Mouse (Mus musculus) CH12.LX (cell line): ENCODE results near the gene Col23a1. TPM values are rescaled to one million over a fixed set of nuclear protein-coding genes. Genes with fewer than 3 reads are reported as not detected.
A peak's percentile ranks its signal among the peaks of the same experiment; 100 is the strongest.

Experiments
- DNase-seq: peaks from one replicate; pipeline ENCODE4 v3.0.0-alpha.2; 2013; ENCODE audit errors: extremely low read depth
- H3K27ac ChIP-seq: 2 replicates; pipeline ENCODE4 v1.5.1; 2012; ENCODE audit warnings: low read depth, mild to moderate bottlenecking, control low read depth, moderate library complexity; ENCODE audit not compliant: insufficient read depth
- H3K27me3 ChIP-seq: replicated peaks from 2 replicates; pipeline ENCODE3; 2012; ENCODE audit warnings: inconsistent platforms
- H3K36me3 ChIP-seq, 2 experiments: replicated peaks in 1 of 2; 2 replicates each; pipeline versions ENCODE3 to v1.6.1; 2012; ENCODE audit warnings: inconsistent platforms in 1 of 2, low read length in 1 of 2, mild to moderate bottlenecking in 1 of 2, mixed read lengths in 1 of 2, moderate library complexity in 1 of 2; ENCODE audit not compliant: control insufficient read depth in 1 of 2, insufficient read depth in 1 of 2
- H3K4me1 ChIP-seq, 2 experiments: 2 replicates each; pipeline ENCODE4 v1.6.1; 2012; ENCODE audit warnings: inconsistent platforms in 1 of 2, moderate library complexity in 1 of 2; ENCODE audit not compliant: insufficient read depth in 2 of 2, control insufficient read depth in 1 of 2
- H3K4me2 ChIP-seq: 2 replicates; pipeline ENCODE4 v1.6.1; 2012; ENCODE audit warnings: low read depth, mild to moderate bottlenecking, control low read depth; ENCODE audit not compliant: poor library complexity, insufficient read depth, severe bottlenecking
- H3K4me3 ChIP-seq, 3 experiments: fragments of 150-350 bp in 1 of 3; sonication (generic) in 1 of 3; replicated peaks in 1 of 3; 2 replicates each; pipeline versions ENCODE3 to v1.5.1; 2011 to 2012; ENCODE audit warnings: low read depth in 2 of 3, low read length in 2 of 3, mild to moderate bottlenecking in 2 of 3, moderate library complexity in 2 of 3, control low read depth in 1 of 3, improper control_type of control experiment in 1 of 3, inconsistent platforms in 1 of 3, mixed read lengths in 1 of 3; ENCODE audit not compliant: poor library complexity in 1 of 3
- H3K79me2 ChIP-seq: replicated peaks from 2 replicates; pipeline ENCODE4 v1.6.1; 2012; ENCODE audit warnings: mild to moderate bottlenecking, moderate library complexity; ENCODE audit not compliant: control insufficient read depth, poor library complexity, insufficient read depth, severe bottlenecking; ENCODE audit errors: extremely low read depth
- H3K9ac ChIP-seq: 2 replicates; pipeline ENCODE4 v1.6.1; 2012; ENCODE audit warnings: low read depth, mild to moderate bottlenecking, control low read depth, moderate library complexity; ENCODE audit not compliant: insufficient read depth
- H3K9me3 ChIP-seq: replicated peaks from 2 replicates; pipeline ENCODE3; 2012; ENCODE audit warnings: low read length, inconsistent platforms, mixed read lengths
- CHD1 ChIP-seq: IDR thresholded peaks from 2 replicates; pipeline ENCODE4 v1.6.1; 2012; ENCODE audit warnings: low read depth, low read length, improper control_type of control experiment, inconsistent platforms
- CHD2 ChIP-seq: IDR thresholded peaks from 2 replicates; pipeline ENCODE4 v1.6.1; 2011; ENCODE audit warnings: low read length, improper control_type of control experiment
- CTCF ChIP-seq, 2 experiments: IDR thresholded peaks in 1 of 2; conservative IDR thresholded peaks in 1 of 2; 2 replicates each; pipeline ENCODE4 v1.5.1; 2011 to 2012; ENCODE audit warnings: low read depth in 2 of 2, low read length in 2 of 2, improper control_type of control experiment in 1 of 2, inconsistent platforms in 1 of 2, mild to moderate bottlenecking in 1 of 2, moderate library complexity in 1 of 2
- E2F4 ChIP-seq: IDR thresholded peaks from 2 replicates; pipeline ENCODE4 v1.6.1; 2011; ENCODE audit warnings: low read depth, low read length, improper control_type of control experiment; ENCODE audit not compliant: insufficient replicate concordance
- ELF1 ChIP-seq: IDR thresholded peaks from 2 replicates; pipeline ENCODE4 v1.6.1; 2014; ENCODE audit warnings: low read depth, mild to moderate bottlenecking, inconsistent platforms, low read length, improper control_type of control experiment
- ETS1 ChIP-seq: conservative IDR thresholded peaks from 2 replicates; pipeline ENCODE4 v1.6.1; 2012; ENCODE audit warnings: low read depth, mild to moderate bottlenecking, inconsistent platforms, low read length, improper control_type of control experiment, moderate library complexity
- GABPA ChIP-seq: IDR thresholded peaks from 2 replicates; pipeline ENCODE4 v1.6.1; 2012; ENCODE audit warnings: low read depth, low read length, improper control_type of control experiment, inconsistent platforms; ENCODE audit not compliant: insufficient replicate concordance
- HCFC1 ChIP-seq: IDR thresholded peaks from 2 replicates; pipeline ENCODE4 v1.6.1; 2012; ENCODE audit warnings: low read depth, mild to moderate bottlenecking, inconsistent platforms, low read length, improper control_type of control experiment
- IRF4 ChIP-seq: IDR thresholded peaks from 2 replicates; pipeline ENCODE4 v1.6.1; 2014; ENCODE audit warnings: low read depth, mild to moderate bottlenecking, inconsistent platforms, low read length, improper control_type of control experiment
- JUN ChIP-seq: IDR thresholded peaks from 2 replicates; pipeline ENCODE4 v1.6.1; 2011; ENCODE audit warnings: low read depth, mild to moderate bottlenecking, low read length, improper control_type of control experiment, moderate library complexity; ENCODE audit not compliant: insufficient read depth
- JUND ChIP-seq: conservative IDR thresholded peaks from 2 replicates; pipeline ENCODE4 v1.6.1; 2011; ENCODE audit warnings: low read depth, low read length, improper control_type of control experiment
- MAFK ChIP-seq: IDR thresholded peaks from 2 replicates; pipeline ENCODE4 v1.6.1; 2011; ENCODE audit warnings: low read length, improper control_type of control experiment; ENCODE audit not compliant: insufficient replicate concordance
- MAX ChIP-seq: IDR thresholded peaks from 2 replicates; pipeline ENCODE4 v1.6.1; 2011; ENCODE audit warnings: low read length, improper control_type of control experiment
- MEF2A ChIP-seq: IDR thresholded peaks from 2 replicates; pipeline ENCODE4 v1.6.1; 2014; ENCODE audit warnings: low read depth, mild to moderate bottlenecking, inconsistent platforms, low read length, improper control_type of control experiment, borderline replicate concordance
- MYC ChIP-seq: IDR thresholded peaks from 2 replicates; pipeline ENCODE4 v1.6.1; 2011; ENCODE audit warnings: low read depth, mild to moderate bottlenecking, improper control_type of control experiment, low read length
- NELFE ChIP-seq: IDR thresholded peaks from 2 replicates; pipeline ENCODE4 v1.6.1; 2011; ENCODE audit warnings: low read depth, low read length, improper control_type of control experiment
- POLR2A ChIP-seq: IDR thresholded peaks from 2 replicates; pipeline ENCODE4 v1.6.1; 2011; ENCODE audit warnings: low read depth, mild to moderate bottlenecking, improper control_type of control experiment, low read length
- POLR2AphosphoS2 ChIP-seq: IDR thresholded peaks from 2 replicates; pipeline ENCODE4 v1.6.1; 2011; ENCODE audit warnings: low read depth, low read length, improper control_type of control experiment
- RAD21 ChIP-seq: IDR thresholded peaks from 2 replicates; pipeline ENCODE4 v1.6.1; 2011; ENCODE audit warnings: low read depth, mild to moderate bottlenecking, low read length, improper control_type of control experiment, moderate library complexity
- RCOR1 ChIP-seq: conservative IDR thresholded peaks from 2 replicates; pipeline ENCODE4 v1.6.1; 2012; ENCODE audit warnings: low read depth, mild to moderate bottlenecking, inconsistent platforms, low read length, improper control_type of control experiment
- SMC3 ChIP-seq: IDR thresholded peaks from 2 replicates; pipeline ENCODE4 v1.6.1; 2011; ENCODE audit warnings: low read depth, low read length, improper control_type of control experiment
- TBP ChIP-seq: conservative IDR thresholded peaks from 2 replicates; pipeline ENCODE4 v1.6.1; 2011; ENCODE audit warnings: low read depth, low read length, improper control_type of control experiment
- TCF12 ChIP-seq: IDR thresholded peaks from 2 replicates; pipeline ENCODE4 v1.6.1; 2014; ENCODE audit warnings: low read depth, mild to moderate bottlenecking, inconsistent platforms, low read length, improper control_type of control experiment
- USF1 ChIP-seq: IDR thresholded peaks from 2 replicates; pipeline ENCODE4 v1.6.1; 2014; ENCODE audit warnings: low read depth, mild to moderate bottlenecking, inconsistent platforms, low read length, improper control_type of control experiment
- USF2 ChIP-seq: conservative IDR thresholded peaks from 2 replicates; pipeline ENCODE4 v1.6.1; 2011; ENCODE audit warnings: low read depth, low read length, improper control_type of control experiment
- ZC3H11A ChIP-seq: IDR thresholded peaks from 2 replicates; pipeline ENCODE4 v1.6.1; 2012; ENCODE audit warnings: low read depth, mild to moderate bottlenecking, inconsistent platforms, low read length, improper control_type of control experiment
- dilution Hi-C: fragments of 300-500 bp; cut with MboI; formaldehyde crosslinking; loops from 2 replicates; pipeline ENCODE4 v1.14.3; 2020; ENCODE audit warnings: low sequenced_read_pairs; ENCODE audit not compliant: extremely low pct_unique_long_range_greater_than_20kb, extremely low pct_ligation_motif_present
- in situ Hi-C: fragments of 300-500 bp; cut with MboI; formaldehyde crosslinking; loops from 3 replicates; pipeline ENCODE4 v1.14.3; 2019; ENCODE audit warnings: low sequenced_read_pairs, low pct_ligation_motif_present, low pct_unique_long_range_greater_than_20kb, mixed read lengths
- polyA plus RNA-seq: library from polyadenylated mRNA; unstranded; fragments of >175 nt; gene quantifications from 2 replicates; pipeline ENCODE4 v1.2.1, GENCODE M21; 2012; ENCODE audit warnings: low read depth; ENCODE audit not compliant: insufficient read length
- total RNA-seq, 2 experiments: library from RNA; depleted of rRNA; stranded (reverse); fragments of 300-350 nt in 1 of 2; fragments of >200 nt in 1 of 2; gene quantifications; 2 replicates each; pipeline ENCODE4 v1.2.3; 2012 to 2014

The Col23a1 gene
- total and polyA plus RNA-seq, 3 experiments, result 0.04 to 0.20 (median 0.08) TPM

DNA sequence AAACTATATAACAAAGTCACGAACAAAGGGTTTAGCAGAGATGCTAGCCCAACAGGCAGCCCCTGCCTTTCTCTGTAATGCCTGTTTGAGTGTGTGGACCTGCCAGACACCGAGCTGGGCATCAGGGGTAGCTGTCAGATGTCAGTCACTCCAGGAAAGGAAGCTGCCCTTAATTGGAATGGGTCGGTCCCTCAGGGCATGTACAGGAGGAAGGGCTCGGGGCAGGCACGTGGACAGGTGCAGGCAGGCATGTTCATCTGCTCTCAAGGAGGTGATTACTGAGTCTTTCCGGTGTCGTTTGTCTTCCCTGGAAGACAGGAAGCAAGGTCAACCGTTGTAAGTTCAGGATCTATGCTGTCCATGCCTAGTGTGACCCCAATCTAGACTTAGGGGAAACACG lies 233.9 kb downstream of the Col23a1 start:
- H3K79me2 ChIP-seq, result no peaks in the 10 kb centered on the region
- H3K9me3 ChIP-seq, result peaks cover 2% of the 10 kb centered on the region
- no peak for TF ChIP-seq NELFE
- TF ChIP-seq CTCF (conservative IDR thresholded peaks at IDR 0.05 in 1 of 2, IDR thresholded peaks at IDR 0.05 in 1 of 2; ENCODE audit: low read depth in 2 of 2, low read length in 2 of 2), result no peak
- no peak for TF ChIP-seq CHD2
- TF ChIP-seq ZC3H11A, result no peak
- TF ChIP-seq HCFC1, result no peak
- no peak for TF ChIP-seq JUND
- no peak for TF ChIP-seq RCOR1
- no peak for TF ChIP-seq IRF4
- TF ChIP-seq POLR2A, result no peak
- no peak for TF ChIP-seq MEF2A
- TF ChIP-seq MYC, result no peak
- no peak for TF ChIP-seq TBP
- no peak for TF ChIP-seq MAFK
- TF ChIP-seq GABPA, result no peak
- TF ChIP-seq POLR2AphosphoS2, result no peak
- TF ChIP-seq RAD21, result no peak
- DNase-seq, result no peak
- no peak overlapping the region for H3K9ac ChIP-seq
- in situ Hi-C loops (no loop called here), dilution Hi-C loops (no loop called here)
- H3K4me2 ChIP-seq, result no peak overlapping the region
- H3K27ac ChIP-seq, result no peak overlapping the region
- H3K4me1 ChIP-seq, result peaks cover 0 to 6% of the 10 kb centered on the region in 2 experiments; a peak in 2 of 4 replicates
- H3K36me3 ChIP-seq, result no peaks in the 10 kb centered on the region
- H3K27me3 ChIP-seq, result peaks cover 61% of the 10 kb centered on the region
- no peak overlapping the region for H3K4me3 ChIP-seq

DNA sequence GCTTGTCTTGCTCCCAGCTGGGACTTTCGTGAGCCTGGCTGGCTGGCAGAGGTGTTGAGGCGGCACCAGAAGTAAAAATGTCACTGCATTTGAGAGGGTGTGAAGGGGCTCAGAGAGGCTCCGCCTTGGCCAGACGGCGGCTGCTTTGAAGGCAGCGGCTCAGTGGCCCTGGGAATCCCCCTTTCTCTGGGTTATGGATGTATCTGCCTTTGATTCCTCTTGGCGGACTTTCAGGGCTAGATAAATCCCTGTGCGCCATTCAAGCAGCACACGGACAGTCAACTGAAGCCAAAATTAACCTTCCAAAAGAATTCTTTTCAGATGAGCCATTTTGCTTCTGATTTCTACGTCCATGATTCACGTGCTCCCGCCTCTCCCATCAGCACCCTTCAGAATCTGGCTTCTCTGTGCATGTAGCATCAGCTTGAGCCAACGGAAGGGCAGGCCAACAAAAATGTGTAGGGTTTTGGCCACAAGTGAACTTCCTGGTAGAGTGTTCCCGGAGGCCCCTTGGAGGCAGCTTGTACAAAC lies 237.0 kb downstream of the Col23a1 start:
- dilution Hi-C loops, result no loop called here
- H3K9ac ChIP-seq, result no peak overlapping the region

More for the DNA sequence above, 237.0 kb downstream of the Col23a1 start:
- Histone ChIP-seq H3K27me3 (peaks cover 64% of the 10 kb centered on the region), H3K9me3 (no peaks in the 10 kb centered on the region), H3K4me1 (peaks cover 0 to 6% of the 10 kb centered on the region in 2 experiments; a peak in 2 of 4 replicates), H3K4me3 (no peak overlapping the region), H3K79me2 (no peaks in the 10 kb centered on the region), H3K27ac (no peak overlapping the region), H3K36me3 (no peaks in the 10 kb centered on the region), H3K4me2 (no peak overlapping the region)
- peak; percentile 12 for DNase-seq
- TF ChIP-seq NELFE, result no peak
- TF ChIP-seq CTCF (conservative IDR thresholded peaks at IDR 0.05 in 1 of 2, IDR thresholded peaks at IDR 0.05 in 1 of 2; ENCODE audit: low read depth in 2 of 2, low read length in 2 of 2), result no peak
- no peak for TF ChIP-seq CHD1
- no peak for TF ChIP-seq E2F4
- TF ChIP-seq TCF12, result no peak
- no peak for TF ChIP-seq TBP
- TF ChIP-seq SMC3, result no peak
- no peak for TF ChIP-seq ETS1
- TF ChIP-seq IRF4, result no peak
- TF ChIP-seq MAX, result no peak
- TF ChIP-seq USF2, result no peak
- no peak for TF ChIP-seq JUND
- TF ChIP-seq ZC3H11A, result no peak
- TF ChIP-seq MYC, result no peak
- no peak for TF ChIP-seq RAD21
- TF ChIP-seq USF1, result no peak
- TF ChIP-seq JUN, result no peak
- no peak for TF ChIP-seq ELF1
- TF ChIP-seq RCOR1, result no peak
- no peak for TF ChIP-seq POLR2AphosphoS2
- in situ Hi-C loops, result loop anchor here (5.0 to 25.0 kb wide), 2 partner anchors 234 to 589 kb away; partner anchors contain the start of genes 4933414I15Rik and Zfp354b
